Mouse (Mus musculus) stomach, postnatal 0 days (tissue): ENCODE results near the gene Pparg. TPM values are rescaled to one million over a fixed set of nuclear protein-coding genes. Genes with fewer than 3 reads are reported as not detected.

Source experiments
- ATAC-seq: fragments of 200-750 bp; cut with Nextera tagmentation; 2 replicates; pipeline ENCODE4 v1.8.0; 2017; ENCODE audit not compliant: low FRiP score, low TSS enrichment
- DNase-seq: peaks from one replicate; pipeline ENCODE4 v3.0.0-alpha.2; 2016; ENCODE audit warnings: low spot score
- H3K27ac ChIP-seq: fragments of 300-500 bp; sonication (generic); replicated peaks from 2 replicates; pipeline ENCODE4 v1.5.1; 2014; ENCODE audit warnings: mild to moderate bottlenecking, control low read depth
- H3K27me3 ChIP-seq: fragments of 300-500 bp; sonication (generic); 2 replicates; pipeline ENCODE4 v1.6.1; 2014; ENCODE audit warnings: low read length; ENCODE audit not compliant: control insufficient read depth, insufficient read depth
- H3K36me3 ChIP-seq: fragments of 300-500 bp; sonication (generic); 2 replicates; pipeline ENCODE4 v1.6.1; 2014; ENCODE audit warnings: low read length, mixed read lengths; ENCODE audit not compliant: control insufficient read depth, insufficient read depth
- H3K4me1 ChIP-seq: fragments of 300-500 bp; sonication (generic); replicated peaks from 2 replicates; pipeline ENCODE4 v1.6.1; 2014; ENCODE audit warnings: antibody characterized with exemption; ENCODE audit not compliant: control insufficient read depth, insufficient read depth
- H3K4me2 ChIP-seq: fragments of 300-500 bp; sonication (generic); replicated peaks from 2 replicates; pipeline ENCODE4 v1.6.1; 2014; ENCODE audit warnings: low read depth, mild to moderate bottlenecking, control low read depth, moderate library complexity
- H3K4me3 ChIP-seq: fragments of 300-500 bp; sonication (generic); 2 replicates; pipeline ENCODE4 v1.5.1; 2014; ENCODE audit warnings: low read depth, low read length, control low read depth
- H3K9ac ChIP-seq: fragments of 300-500 bp; sonication (generic); 2 replicates; pipeline ENCODE4 v1.6.1; 2014; ENCODE audit warnings: mild to moderate bottlenecking, low read length, control low read depth, mixed read lengths
- H3K9me3 ChIP-seq: fragments of 300-500 bp; sonication (generic); 2 replicates; pipeline ENCODE4 v1.6.1; 2016; ENCODE audit warnings: low read length; ENCODE audit not compliant: control insufficient read depth
- CTCF ChIP-seq: IDR thresholded peaks from 2 replicates; pipeline ENCODE4 v1.5.1; 2016; ENCODE audit warnings: antibody characterized with exemption, low read depth, mild to moderate bottlenecking, moderate library complexity
- EP300 ChIP-seq: optimal IDR thresholded peaks from 2 replicates; pipeline ENCODE3; 2016; ENCODE audit warnings: antibody characterized with exemption
- WGBS: fragments of 180-500 bp; shearing (Covaris S2); extraction: QIAGEN DNeasy Blood & Tissue Kit; methylation state at CpG from one replicate; pipeline ENCODE4 v1.1.7; 2014; 5-methylcytosine and 5-hydroxymethylcytosine counted together
- polyA plus RNA-seq: library from polyadenylated mRNA; unstranded; fragments of >200 nt; fragmentation: Nextera tagmentation; extraction: Ambion mirVana; gene quantifications from 2 replicates; pipeline ENCODE4 v1.2.1, GENCODE M21; 2015

Gene Pparg
- polyA plus RNA-seq, 1 experiment from 2014 or later, result 44.4 TPM

DNA sequence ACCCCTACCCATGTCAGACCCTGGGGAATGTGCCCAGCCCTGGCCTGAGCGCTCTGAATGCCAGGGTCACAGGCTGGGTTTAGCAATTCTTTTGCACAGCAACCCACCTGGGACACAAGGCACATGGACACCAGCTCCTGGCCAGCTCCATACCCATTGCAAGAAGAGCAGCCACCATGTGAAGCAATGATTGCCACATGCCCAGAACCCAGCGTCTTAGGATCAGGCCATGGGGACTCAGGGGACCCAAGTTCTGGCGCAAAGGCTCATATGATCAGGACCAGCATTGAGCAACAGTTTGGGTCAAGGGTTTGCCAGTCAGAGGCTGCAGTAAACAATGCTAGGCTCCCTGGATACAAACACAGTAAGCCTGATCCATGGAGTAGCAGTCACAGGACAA, 150.7 kb downstream of the Pparg start:
- Histone ChIP-seq H3K4me2 (no peak overlapping the region), H3K4me3 (no peak overlapping the region), H3K27me3 (no peaks in the 10 kb centered on the region), H3K9ac (no peak overlapping the region), H3K36me3 (no peaks in the 10 kb centered on the region), H3K9me3 (no peaks in the 10 kb centered on the region), H3K27ac (no peak overlapping the region), H3K4me1 (no peaks in the 10 kb centered on the region)
- no peak for TF ChIP-seq EP300
- TF ChIP-seq CTCF, result no peak
- 96% methylated on average over 3 of the region's 3 CpGs for WGBS
- ATAC-seq, result no peak
- no peak for DNase-seq

DNA sequence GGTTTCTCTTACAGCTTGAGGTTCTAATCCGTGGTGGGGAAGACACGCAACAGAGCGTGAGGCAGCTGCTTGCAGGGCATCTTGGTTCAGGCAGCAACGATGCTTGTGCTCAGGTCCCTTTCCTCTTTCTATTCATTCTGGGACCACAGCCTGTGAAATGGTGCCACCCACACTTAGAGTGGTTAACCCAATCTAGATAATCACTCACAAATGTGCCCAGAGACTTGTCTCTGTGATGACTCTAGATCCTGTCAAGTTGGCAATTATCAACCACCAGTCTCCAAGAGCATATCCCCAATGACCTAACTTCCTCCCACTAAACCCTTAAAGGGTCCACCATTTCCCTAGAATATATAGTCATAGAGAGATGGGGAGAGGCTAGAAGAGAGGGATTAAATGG, 152.5 kb downstream of the Pparg start:
- H3K4me2 ChIP-seq, result no peak overlapping the region
- H3K4me3 ChIP-seq, result no peak overlapping the region
- no peaks in the 10 kb centered on the region for H3K4me1 ChIP-seq
- no peak for DNase-seq
- no peak overlapping the region for H3K27ac ChIP-seq
- WGBS, result 94% methylated on average over 4 of the region's 4 CpGs
- H3K27me3 ChIP-seq, result no peaks in the 10 kb centered on the region
- H3K9ac ChIP-seq, result no peak overlapping the region
- no peaks in the 10 kb centered on the region for H3K36me3 ChIP-seq
- TF ChIP-seq CTCF (no peak), EP300 (no peak)
- no peaks in the 10 kb centered on the region for H3K9me3 ChIP-seq
- ATAC-seq, result no peak

DNA sequence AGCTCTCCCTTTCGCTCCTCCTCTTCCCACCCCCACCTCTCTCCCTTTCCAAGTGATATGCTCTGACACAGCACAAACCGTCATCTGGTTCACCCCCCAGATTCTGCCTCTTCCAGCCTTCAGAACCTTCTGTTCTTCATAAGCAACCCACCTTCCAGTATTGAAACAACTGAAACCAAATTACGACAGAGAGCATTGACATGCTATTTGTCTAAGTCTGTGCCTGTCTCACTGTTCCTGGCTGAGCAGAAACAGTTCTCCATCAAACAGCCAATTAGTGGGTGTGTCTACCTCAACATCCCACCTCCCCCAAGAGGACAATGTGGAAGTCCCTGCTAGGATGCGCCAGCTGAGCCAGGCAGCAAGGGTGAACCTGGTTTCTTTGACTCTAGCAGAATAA, 157.2 kb downstream of the Pparg start:
- no peak overlapping the region for H3K4me2 ChIP-seq
- H3K36me3 ChIP-seq, result no peaks in the 10 kb centered on the region
- no peak overlapping the region for H3K9ac ChIP-seq
- 52% methylated on average over 4 of the region's 4 CpGs for WGBS
- DNase-seq (no peak), ATAC-seq (no peak)
- no peaks in the 10 kb centered on the region for H3K4me1 ChIP-seq
- no peak overlapping the region for H3K4me3 ChIP-seq
- no peaks in the 10 kb centered on the region for H3K9me3 ChIP-seq
- no peaks in the 10 kb centered on the region for H3K27me3 ChIP-seq
- TF ChIP-seq EP300 (no peak), CTCF (no peak)
- no peak overlapping the region for H3K27ac ChIP-seq

DNA sequence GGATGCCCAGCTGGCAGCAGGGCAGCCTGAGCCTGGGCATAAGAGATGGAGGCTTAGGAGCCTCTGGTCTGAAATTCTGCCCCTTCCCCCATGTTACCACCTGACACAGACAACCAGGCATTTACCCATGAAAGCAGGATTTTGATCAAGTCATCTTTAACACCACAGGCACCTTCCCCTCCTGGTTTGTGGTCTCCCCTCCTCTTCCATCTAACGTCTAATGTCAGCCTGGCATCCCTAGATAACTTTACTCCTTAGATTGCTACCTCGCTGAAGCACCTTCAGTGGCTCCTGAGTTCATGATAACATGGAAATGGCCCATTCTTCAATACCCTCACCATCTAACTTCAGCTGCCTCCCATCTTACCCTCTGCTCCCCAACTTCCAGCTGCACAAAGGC, 157.6 kb downstream of the Pparg start:
- no peak overlapping the region for H3K9ac ChIP-seq
- no peak for DNase-seq
- TF ChIP-seq EP300 (no peak), CTCF (no peak)
- H3K36me3 ChIP-seq, result no peaks in the 10 kb centered on the region
- H3K27me3 ChIP-seq, result no peaks in the 10 kb centered on the region
- 81% methylated on average over 2 of the region's 2 CpGs for WGBS
- H3K27ac ChIP-seq, result no peak overlapping the region
- H3K4me3 ChIP-seq, result no peak overlapping the region
- no peaks in the 10 kb centered on the region for H3K9me3 ChIP-seq
- no peak for ATAC-seq
- no peaks in the 10 kb centered on the region for H3K4me1 ChIP-seq
- no peak overlapping the region for H3K4me2 ChIP-seq

DNA sequence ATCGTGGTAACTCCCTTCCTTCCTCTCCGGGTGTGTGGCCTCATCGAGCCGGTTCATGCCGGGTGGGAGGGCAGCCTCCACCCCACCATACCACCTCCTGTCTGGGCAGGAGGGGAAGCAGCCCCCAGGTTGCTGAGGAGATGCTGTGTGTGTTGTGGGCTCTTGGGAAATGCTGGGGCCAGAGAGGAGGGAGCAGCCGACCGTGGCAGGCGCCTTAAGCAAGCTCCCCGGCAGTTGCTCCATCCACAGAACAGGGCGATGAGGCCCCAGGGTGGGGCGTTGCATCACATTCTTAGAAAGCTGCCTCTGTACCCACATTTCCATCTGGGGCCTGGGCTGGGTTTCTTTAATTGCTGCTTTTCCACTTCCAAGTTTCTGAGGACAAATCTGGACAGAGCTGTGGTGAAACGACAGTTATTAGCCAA, 158.5 kb downstream of the Pparg start:
- no peak for TF ChIP-seq CTCF
- TF ChIP-seq EP300, result no peak
- no peak overlapping the region for H3K4me2 ChIP-seq
- WGBS, result 48% methylated on average over 9 of the region's 12 CpGs
- no peaks in the 10 kb centered on the region for H3K36me3 ChIP-seq
- DNase-seq, result peak; percentile 54
- no peaks in the 10 kb centered on the region for H3K27me3 ChIP-seq
- 0 out of 2 replicates have a peak overlapping the region, but pooled peaks have one; percentile 8 for H3K9ac ChIP-seq
- no peak overlapping the region for H3K4me3 ChIP-seq
- H3K4me1 ChIP-seq, result 0 out of 2 replicates have a peak, but pooled peaks cover under 1% of the 10 kb centered on the region
- no peaks in the 10 kb centered on the region for H3K9me3 ChIP-seq
- H3K27ac ChIP-seq, result 0 out of 2 replicates have a peak overlapping the region, but pooled peaks have one; percentile 8
- peak; percentile 51; the same call in 1 of the 2 replicates for ATAC-seq

DNA sequence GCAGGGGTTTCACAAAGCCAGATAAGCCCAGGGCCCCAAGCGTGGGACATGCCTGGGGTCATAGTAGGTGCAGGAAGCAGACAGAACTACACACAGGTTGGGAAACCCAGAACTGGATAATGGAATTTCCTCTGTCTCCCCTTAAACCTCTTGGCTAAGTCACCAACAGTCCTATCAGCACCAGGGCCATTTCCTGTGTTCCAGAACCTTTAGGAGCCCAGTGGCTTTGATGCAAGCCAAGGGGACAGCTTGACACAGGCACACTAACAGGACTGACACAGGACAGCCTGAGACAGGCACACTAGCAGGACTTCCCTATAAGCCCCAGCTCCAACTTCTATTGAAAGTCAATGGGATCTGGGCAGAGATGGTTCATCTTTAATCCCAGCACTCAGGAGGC, 161.2 kb downstream of the Pparg start:
- TF ChIP-seq EP300, result no peak
- TF ChIP-seq CTCF, result no peak
- no peak overlapping the region for H3K27ac ChIP-seq
- H3K27me3 ChIP-seq, result no peaks in the 10 kb centered on the region
- ATAC-seq (no peak), DNase-seq (no peak)
- no peak overlapping the region for H3K9ac ChIP-seq
- H3K4me3 ChIP-seq, result no peak overlapping the region
- WGBS, result 80% methylated on average over 1 of the region's 1 CpGs
- H3K9me3 ChIP-seq, result no peaks in the 10 kb centered on the region
- 0 out of 2 replicates have a peak, but pooled peaks cover 2% of the 10 kb centered on the region for H3K4me1 ChIP-seq
- no peak overlapping the region for H3K4me2 ChIP-seq
- no peaks in the 10 kb centered on the region for H3K36me3 ChIP-seq
